Mouse (Mus musculus) spleen, adult 2 months (tissue): ENCODE results near the gene Dnajb8.

ENCODE experiments used
- CTCF ChIP-seq: fragments of 200-500 bp; IDR thresholded peaks from 2 replicates; pipeline ENCODE4 v1.5.1; 2011; ENCODE audit warnings: mild to moderate bottlenecking, inconsistent platforms; ENCODE audit not compliant: insufficient read depth, insufficient read length, insufficient replicate concordance; ENCODE audit errors: extremely low read depth
- POLR2A ChIP-seq: fragments of 200-500 bp; IDR thresholded peaks from 2 replicates; pipeline ENCODE4 v1.6.1; 2011; ENCODE audit warnings: low read depth, low read length, inconsistent platforms

DNA sequence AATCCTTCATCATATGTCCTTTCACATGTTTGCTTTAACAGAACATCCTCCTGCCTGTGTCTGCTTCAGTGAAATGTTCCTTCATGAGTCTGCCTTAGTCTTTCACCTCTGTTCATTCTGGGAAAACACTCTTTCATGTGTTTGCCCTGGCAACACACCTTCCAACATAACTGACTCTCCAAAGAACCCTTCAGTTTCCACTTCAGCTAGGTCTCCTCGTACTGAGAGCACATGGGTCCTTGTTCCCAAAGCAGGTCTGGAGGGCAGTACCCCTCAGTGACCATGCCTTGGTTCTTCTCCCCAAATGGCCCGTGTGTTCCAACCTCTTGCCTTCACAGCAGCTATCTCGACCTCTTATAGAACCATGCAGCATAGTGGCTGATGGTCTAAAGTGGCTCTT lies 45.0 kb downstream of the Dnajb8 start:
- no peak for TF ChIP-seq CTCF
- no peak for TF ChIP-seq POLR2A
